Mouse (Mus musculus): ENCODE measurements around the gene Cd5l. TPM values are rescaled to one million over a fixed set of nuclear protein-coding genes. Genes with fewer than 3 reads are reported as not detected.

Gene Cd5l
- total RNA-seq, 2 experiments from 2014 or later = not detected

DNA sequence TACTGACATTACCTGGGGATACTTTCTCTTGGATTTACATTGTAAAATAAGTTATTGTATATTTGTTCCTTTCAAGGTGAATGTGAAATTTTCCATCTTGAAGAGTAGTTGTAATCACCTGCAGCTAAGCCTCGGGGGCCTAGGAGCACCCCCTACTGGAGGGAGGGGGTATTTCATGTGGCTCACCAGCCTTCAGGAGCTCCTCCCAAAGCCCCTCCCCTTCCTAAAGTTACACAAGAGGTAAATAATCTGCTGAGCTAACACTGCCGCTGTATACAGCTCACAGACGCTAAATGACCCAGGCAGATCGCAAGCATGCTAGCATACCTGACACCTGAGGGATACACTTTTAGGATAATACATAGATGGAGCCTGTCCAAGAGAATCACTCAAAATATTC is 50.5 kb downstream of the Cd5l start:
- no peak for DNase-seq

DNA sequence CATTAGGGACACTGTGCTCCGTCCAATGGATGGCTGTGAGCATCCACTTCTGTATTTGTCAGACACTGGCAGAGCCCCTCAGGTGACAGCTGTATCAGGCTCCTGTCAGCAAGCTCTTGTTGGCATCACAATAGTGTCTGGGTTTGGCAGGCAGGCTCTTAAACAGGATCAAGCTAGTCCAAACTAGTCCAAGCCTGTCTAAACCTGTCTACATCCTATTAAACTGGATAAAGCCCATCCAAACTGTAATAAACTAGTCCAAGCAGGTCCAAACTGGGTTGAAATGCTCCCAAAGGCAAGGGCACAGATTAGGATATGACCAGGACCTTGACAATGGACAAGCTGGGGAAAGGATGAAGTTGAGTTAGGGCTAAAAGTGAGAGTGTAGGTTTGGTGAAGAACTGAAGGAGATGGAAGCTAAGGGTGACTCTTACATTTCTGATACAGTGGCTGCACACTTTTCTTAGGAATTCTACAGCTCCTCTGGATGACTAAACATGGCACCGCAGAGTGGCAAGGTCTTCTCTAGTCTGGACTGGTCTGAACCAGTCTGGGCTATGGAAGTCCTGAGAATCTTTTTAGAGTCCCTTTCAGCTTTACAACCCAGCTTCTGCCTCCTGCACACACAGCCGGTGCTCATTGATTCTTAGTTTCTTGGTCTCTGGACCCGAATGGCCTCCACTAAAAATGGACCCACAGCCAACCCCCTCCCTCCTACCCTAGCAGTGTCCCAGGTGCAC is 51.7 kb downstream of the Cd5l start:
- DNase-seq = no peak

DNA sequence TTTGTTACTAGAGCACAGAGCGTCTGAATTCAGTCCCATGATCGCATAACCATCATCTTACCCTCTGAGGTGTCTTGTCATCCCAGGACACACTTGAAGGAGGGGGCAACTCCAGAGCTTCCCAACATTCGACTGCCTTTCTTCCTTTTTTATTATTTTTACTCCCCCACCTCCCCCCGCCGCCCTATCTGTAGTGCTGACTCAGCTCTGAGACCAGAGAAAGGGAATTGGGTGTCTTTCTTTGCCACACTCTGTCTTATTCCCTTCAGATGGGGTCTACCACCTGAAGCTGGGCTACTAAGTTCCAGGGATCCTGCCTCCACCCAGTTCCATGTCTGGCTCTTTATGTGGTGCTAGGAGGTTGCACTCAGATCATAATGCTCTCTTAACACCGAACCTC is 52.9 kb downstream of the Cd5l start:
- no peak for DNase-seq

DNA sequence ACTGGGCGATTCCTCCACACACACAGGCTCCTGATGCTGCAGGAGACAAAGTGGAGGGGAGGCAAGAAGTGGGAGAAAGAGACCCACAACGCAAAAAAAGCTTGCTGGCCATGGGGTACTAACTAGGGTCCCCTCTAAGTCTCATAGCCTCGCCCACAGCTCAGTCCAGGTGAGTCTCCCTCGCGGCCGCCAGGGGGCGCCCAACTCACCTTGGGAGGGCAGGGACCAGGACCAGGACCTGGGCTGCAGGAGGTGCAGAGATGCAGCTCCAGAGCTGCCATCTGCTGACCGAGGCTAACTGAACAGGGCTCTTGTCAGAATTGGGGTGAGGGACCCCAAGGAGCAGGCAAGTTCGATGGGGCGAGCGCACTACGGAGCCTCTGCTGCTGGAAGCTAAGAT is 53.5 kb downstream of the Cd5l start:
- DNase-seq = peak; percentile 56

DNA sequence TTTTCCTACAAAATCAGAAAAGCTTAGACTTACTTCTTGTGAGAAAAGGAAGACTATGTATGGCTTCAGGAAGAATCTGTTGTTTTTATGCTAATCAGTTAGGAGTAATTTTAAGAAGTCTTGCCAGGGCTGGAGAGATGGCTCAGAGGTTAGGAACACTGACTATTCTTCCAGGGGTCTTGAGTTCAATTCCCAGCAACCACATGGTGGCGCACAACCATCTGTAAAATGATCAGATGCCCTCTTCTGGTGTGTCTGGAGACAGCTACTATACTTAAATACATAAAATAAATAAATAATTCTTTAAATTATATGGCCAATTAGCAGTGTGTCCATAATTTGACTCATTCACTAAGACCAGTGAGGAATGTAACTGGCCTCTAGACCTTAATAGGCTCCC is 63.0 kb downstream of the Cd5l start:
- DNase-seq = no peak

Other genes with a start within 250 kb of the Cd5l start
- 10 to 100 TPM; 13.7 to 19.0 TPM for gene Kirrel, start 183.1 kb upstream of the Cd5l start, total RNA-seq (2021)
- gene Fcrls, start 94.1 kb upstream of the Cd5l start, total RNA-seq (2021) = 1 to 10 TPM; 5.4 to 6.3 TPM
- gene Fcrl1, start 18.5 kb downstream of the Cd5l start, total RNA-seq (2021) = not detected
- not detected for gene Fcrl5, start 77.9 kb downstream of the Cd5l start, total RNA-seq (2021)
- 10 to 100 TPM; 11.4 to 11.6 TPM for gene Etv3, start 167.5 kb downstream of the Cd5l start, total RNA-seq (2021)